Mouse (Mus musculus): ENCODE results near the gene Gm20388. TPM values are rescaled to one million over a fixed set of nuclear protein-coding genes. Genes with fewer than 3 reads are reported as not detected.
"Not testable (repeated sequence)": the region's sequence is repeated elsewhere in the genome, so short reads cannot be mapped to it uniquely, and the experiment has no call there.

Gm20388 gene
- total RNA-seq, 2 experiments from 2014 or later = 18.5 to 23.8 TPM

GRCm38 (mm10) chr8:123137645-123138077 is 3227.0 kb downstream of the Gm20388 start:
- no peak for ATAC-seq (replicated peaks; ENCODE audit: poor library complexity, severe bottlenecking)

GRCm38 (mm10) chr8:123138741-123139140 is 3228.1 kb downstream of the Gm20388 start:
- no peak for ATAC-seq (replicated peaks; ENCODE audit: poor library complexity, severe bottlenecking)

GRCm38 (mm10) chr8:123141741-123142462 is 3231.3 kb downstream of the Gm20388 start:
- ATAC-seq (replicated peaks; ENCODE audit: poor library complexity, severe bottlenecking) = no peak

GRCm38 (mm10) chr8:123145279-123145678 is 3234.6 kb downstream of the Gm20388 start:
- no peak for ATAC-seq (replicated peaks; ENCODE audit: poor library complexity, severe bottlenecking)

DNA sequence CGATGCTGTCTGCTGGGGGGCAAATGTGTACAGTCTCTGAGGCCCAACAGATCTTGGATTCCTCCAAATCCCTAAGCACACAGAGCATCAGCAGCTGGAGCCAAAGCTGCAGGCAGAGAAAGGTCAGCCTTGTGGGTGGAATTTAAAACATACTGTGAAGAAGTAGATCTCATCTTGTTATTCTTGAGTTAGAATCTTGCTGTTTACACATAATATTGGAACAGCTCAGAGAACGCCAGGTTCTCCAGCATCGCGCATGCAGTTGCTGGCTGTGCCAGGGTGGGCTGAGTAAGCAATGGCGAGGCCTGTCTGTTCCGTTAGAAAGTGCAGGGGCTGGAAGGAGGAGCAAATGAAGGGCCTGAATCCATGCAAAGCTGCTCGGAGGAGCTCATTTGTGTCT is 3235.7 kb downstream of the Gm20388 start:
- ATAC-seq (replicated peaks; ENCODE audit: poor library complexity, severe bottlenecking) = no peak

DNA sequence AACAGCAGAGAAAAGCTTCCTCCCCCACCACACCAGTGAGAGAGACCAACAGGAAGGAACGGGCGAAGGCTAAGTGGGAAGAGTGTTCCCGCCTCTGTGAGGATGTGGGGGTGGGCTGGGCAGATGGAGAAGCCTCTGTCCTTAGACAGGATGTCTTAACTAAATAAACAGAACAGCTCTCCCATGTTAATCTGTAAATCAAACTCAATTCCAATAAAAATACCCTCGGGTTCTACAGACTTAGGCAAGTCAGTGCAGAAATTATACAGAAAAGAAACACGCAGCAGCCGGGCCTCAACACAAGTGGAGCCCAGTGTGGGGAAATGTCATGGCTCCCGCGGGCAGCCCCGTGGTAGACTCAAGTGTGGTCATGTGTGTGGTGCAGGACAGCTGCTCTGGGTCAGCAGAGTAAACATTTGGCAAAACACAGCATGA is 3240.1 kb downstream of the Gm20388 start:
- ATAC-seq (replicated peaks; ENCODE audit: poor library complexity, severe bottlenecking) = no peak

DNA sequence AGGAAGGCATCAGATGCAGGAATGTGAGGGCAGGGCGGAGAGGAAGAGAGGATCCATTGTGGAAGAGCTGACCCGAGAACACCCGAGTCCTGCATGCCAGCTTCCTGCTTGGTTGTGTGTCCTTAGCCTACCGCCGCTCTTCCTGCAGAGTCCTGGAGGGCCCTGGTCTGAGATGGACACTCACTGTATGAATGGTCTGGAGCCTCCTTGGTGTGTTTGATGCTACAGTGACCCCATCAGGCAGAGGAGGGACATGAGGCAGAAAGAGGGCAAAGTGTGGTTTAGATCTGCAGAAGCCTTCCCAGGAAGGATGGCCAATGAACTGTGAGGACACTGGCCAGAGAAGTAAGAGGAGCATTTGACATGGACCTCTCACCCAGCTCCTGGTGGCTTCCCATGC is 3244.5 kb downstream of the Gm20388 start:
- ATAC-seq (replicated peaks; ENCODE audit: poor library complexity, severe bottlenecking) = no peak

DNA sequence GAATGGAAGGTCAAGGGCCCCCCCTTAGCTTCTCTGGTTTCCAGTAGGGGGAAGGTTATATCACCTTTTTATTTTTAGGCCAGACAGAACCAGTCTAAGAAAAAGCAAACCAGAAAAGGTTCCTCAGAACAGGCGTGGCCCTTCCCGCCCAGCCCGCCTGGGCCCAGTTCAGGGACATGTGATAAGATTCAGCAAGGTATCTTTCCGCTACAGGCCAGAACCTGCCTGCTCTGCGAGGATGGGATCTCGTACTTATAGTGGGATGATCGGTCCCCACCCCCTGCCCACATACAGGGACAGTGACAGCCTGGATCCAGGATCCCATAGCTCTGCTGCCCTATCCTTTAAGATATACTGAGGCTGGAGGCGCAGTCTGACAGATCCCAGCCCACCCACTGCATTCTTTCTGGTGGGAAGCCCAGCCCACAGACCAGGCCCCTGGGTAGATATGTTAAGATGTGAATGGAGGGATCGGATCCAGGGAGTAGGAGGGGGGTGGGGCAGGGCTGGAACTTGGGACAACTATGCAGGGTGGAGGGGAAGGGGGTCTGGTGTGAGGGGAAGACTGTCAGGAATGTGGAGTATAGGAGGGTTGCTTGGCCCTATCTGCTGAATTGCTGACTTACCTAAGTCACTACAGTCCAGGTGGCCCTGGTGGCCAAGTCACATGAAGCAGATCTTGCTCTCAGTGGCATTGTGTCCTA is 3245.6 kb downstream of the Gm20388 start:
- no peak for ATAC-seq (replicated peaks; ENCODE audit: poor library complexity, severe bottlenecking)

- ATAC-seq (replicated peaks; ENCODE audit: poor library complexity, severe bottlenecking) = no peak
Measured at GRCm38 (mm10) chr8:123157888-123158465, 3247.3 kb downstream of the Gm20388 start, which contains the start of gene Sult5a1. Gene Sult5a1 (minus strand): TSS chr8:123158315.

DNA sequence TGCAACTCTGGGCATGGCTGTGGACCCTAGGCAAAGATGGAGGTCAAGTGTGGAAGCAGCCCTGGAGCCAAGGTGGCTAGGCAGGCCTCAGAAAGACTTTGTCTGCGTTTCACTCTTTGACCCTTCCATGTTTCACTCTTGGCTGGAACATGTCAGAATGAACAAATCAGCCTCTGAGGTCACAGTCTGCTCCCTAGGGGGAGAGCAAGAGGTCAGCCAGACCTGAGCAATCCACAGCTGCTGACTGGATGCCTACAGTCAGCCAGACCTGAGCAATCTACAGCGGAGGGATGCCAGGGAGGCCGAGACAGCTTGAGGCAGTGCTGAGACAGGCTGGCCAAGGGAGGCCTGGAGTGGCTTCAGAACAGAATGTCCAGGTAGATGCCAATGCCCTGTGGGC is 3270.8 kb downstream of the Gm20388 start:
- no peak for ATAC-seq (replicated peaks; ENCODE audit: poor library complexity, severe bottlenecking)

- ATAC-seq (replicated peaks; ENCODE audit: poor library complexity, severe bottlenecking) = no peak
Measured at GRCm38 (mm10) chr8:123185566-123186409, 3275.1 kb downstream of the Gm20388 start, which contains the start of gene Dpep1. Gene Dpep1 (plus strand): TSS chr8:123186242.

- ATAC-seq (replicated peaks; ENCODE audit: poor library complexity, severe bottlenecking) = no peak
Measured at GRCm38 (mm10) chr8:123188006-123188405, 3277.4 kb downstream of the Gm20388 start.

DNA sequence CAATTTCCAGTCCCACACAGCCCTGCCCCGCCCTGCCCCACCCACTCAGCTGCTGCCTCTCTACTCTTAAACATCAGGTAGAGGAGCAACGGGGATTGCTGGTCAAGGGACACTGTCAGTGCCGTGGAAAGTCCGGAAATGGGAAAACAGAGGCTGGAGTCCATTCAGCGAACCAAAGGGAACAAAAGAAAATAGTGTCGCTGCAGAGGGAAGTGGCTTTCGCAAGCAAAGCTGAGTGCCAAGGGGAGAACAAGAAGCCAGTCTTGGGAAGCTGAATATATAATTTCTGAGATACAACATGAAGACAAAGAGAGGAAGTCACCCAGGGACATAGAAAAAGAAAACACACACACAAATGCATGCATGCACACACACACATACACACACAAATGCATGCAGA is 3278.2 kb downstream of the Gm20388 start:
- no peak for ATAC-seq (replicated peaks; ENCODE audit: poor library complexity, severe bottlenecking)

GRCm38 (mm10) chr8:123190678-123191077 is 3280.0 kb downstream of the Gm20388 start:
- ATAC-seq (replicated peaks; ENCODE audit: poor library complexity, severe bottlenecking) = peak; percentile 88

DNA sequence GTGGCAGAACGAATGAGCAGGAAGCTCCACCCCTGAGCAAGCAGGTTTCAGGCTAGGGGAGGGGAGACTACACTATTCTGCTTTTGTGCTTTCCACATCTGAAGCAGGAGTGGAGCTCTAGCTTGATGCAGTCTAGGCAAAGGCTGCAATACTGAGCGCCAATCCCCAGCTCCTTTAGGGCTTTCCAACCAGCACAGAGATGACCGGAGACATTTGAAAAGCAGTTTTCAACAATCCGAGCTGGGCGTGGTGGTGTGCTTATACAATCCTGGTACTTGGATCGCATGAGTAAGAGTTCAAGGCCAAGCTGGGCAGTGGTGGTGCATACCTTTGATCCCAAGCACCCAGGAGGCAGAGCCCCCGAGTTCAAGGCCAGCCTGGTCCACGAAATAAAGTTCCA is 3281.3 kb downstream of the Gm20388 start:
- no peak for ATAC-seq (replicated peaks; ENCODE audit: poor library complexity, severe bottlenecking)

- no peak for ATAC-seq (replicated peaks; ENCODE audit: poor library complexity, severe bottlenecking)
Measured at GRCm38 (mm10) chr8:123193771-123194170, 3283.1 kb downstream of the Gm20388 start.

DNA sequence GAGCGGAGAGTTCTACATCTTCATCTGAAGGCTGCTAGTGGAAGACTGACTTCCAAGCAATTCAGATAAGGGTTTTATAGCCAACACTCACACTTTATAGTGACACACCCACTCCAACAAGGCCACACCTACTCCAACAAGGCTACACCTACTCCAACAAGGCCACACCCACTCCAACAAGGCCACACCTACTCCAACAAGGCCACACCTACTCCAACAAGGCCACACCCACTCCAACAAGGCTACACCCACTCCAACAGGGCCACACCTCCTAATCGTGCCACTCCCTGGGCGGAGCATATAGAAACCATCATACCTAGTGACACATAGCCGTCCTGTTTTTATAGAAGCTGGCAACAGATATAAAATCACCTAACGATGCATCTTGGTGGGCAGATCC is 3286.4 kb downstream of the Gm20388 start:
- ATAC-seq (replicated peaks; ENCODE audit: poor library complexity, severe bottlenecking) = not testable (repeated sequence)

GRCm38 (mm10) chr8:123199864-123200263 is 3289.2 kb downstream of the Gm20388 start:
- no peak for ATAC-seq (replicated peaks; ENCODE audit: poor library complexity, severe bottlenecking)

DNA sequence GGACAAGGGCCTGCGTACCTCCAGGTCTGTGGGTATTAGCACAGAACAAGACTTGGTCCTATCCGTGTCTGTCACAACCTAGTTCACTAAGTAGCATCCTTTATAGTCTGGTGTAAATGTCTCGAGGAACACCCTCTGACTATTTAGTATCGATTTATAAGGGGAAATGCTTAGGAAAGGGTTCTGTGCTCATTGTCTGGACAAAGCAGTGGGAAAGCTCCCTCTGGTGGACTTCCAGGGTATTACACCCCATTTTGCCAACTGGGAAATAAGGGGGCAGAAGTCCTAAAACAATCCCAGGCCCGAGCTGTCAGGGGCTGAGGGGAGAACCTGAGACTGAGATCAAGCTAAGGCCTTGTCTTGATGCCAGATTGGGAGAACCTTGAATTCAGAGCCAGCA is 3291.6 kb downstream of the Gm20388 start:
- peak; percentile 62 for ATAC-seq (replicated peaks; ENCODE audit: poor library complexity, severe bottlenecking)

- ATAC-seq (replicated peaks; ENCODE audit: poor library complexity, severe bottlenecking) = peak; percentile 31; the same call in 1 of the 2 replicates
Measured at GRCm38 (mm10) chr8:123203571-123203970, 3292.9 kb downstream of the Gm20388 start.
